Mouse (Mus musculus) hindbrain, embryonic 10.5 days (tissue): ENCODE data around the gene Olfr820. TPM values are rescaled to one million over a fixed set of nuclear protein-coding genes. Genes with fewer than 3 reads are reported as not detected.
"Not testable (repeated sequence)": the region's sequence is repeated elsewhere in the genome, so short reads cannot be mapped to it uniquely, and the experiment has no call there.

Source experiments
- DNase-seq: peaks from one replicate; pipeline ENCODE4 v3.0.0-alpha.2; 2017; ENCODE audit warnings: low spot score
- H3K27ac ChIP-seq: fragments of 300-500 bp; sonication (generic); 2 replicates; pipeline ENCODE4 v1.5.1; 2016; ENCODE audit warnings: mild to moderate bottlenecking, moderate library complexity
- H3K27me3 ChIP-seq: fragments of 300-500 bp; sonication (generic); 2 replicates; pipeline ENCODE4 v1.6.1; 2016; ENCODE audit warnings: mild to moderate bottlenecking; ENCODE audit not compliant: poor library complexity, insufficient read depth, severe bottlenecking
- H3K36me3 ChIP-seq: fragments of 300-500 bp; sonication (generic); 2 replicates; pipeline ENCODE4 v1.6.1; 2016; ENCODE audit warnings: mild to moderate bottlenecking, moderate library complexity
- H3K4me1 ChIP-seq: fragments of 300-500 bp; sonication (generic); replicated peaks from 2 replicates; pipeline ENCODE4 v1.6.1; 2016; ENCODE audit warnings: mild to moderate bottlenecking
- H3K4me3 ChIP-seq: fragments of 300-500 bp; sonication (generic); 2 replicates; pipeline ENCODE4 v1.5.1; 2016; ENCODE audit warnings: mild to moderate bottlenecking, moderate library complexity
- H3K9me3 ChIP-seq: fragments of 300-500 bp; sonication (generic); 2 replicates; pipeline ENCODE4 v1.6.1; 2016; ENCODE audit warnings: mild to moderate bottlenecking, moderate library complexity
- WGBS: fragments of 180-500 bp; shearing (Covaris S2); methylation state at CpG from one replicate; pipeline ENCODE4 v1.1.7; 2016; 5-methylcytosine and 5-hydroxymethylcytosine counted together
- polyA plus RNA-seq: library from polyadenylated mRNA; unstranded; fragments of >200 nt; fragmentation: Nextera tagmentation; extraction: Ambion mirVana; gene quantifications from 2 replicates; pipeline ENCODE4 v1.2.1, GENCODE M21; 2016

Gene Olfr820
- not detected in 2 replicates for polyA plus RNA-seq

- Histone ChIP-seq H3K9me3 (no peaks in the 10 kb centered on the region), H3K4me3 (no peak within 1 kb of the TSS), H3K27ac (no peak within 1 kb of the TSS), H3K36me3 (no peaks in the 10 kb centered on the region), H3K27me3 (no peaks in the 10 kb centered on the region), H3K4me1 (no peaks in the 10 kb centered on the region)
- no peak for DNase-seq
Observed at GRCm38 (mm10) chr10:130012321-130012720, at the start of gene Olfr820. Gene Olfr820 (plus strand): TSS chr10:130012621.

GRCm38 (mm10) chr10:129966232-129966631 lies 46.2 kb upstream of the Olfr820 start:
- H3K9me3 ChIP-seq, H3K4me1 ChIP-seq, H3K4me3 ChIP-seq, DNase-seq, H3K27me3 ChIP-seq, H3K36me3 ChIP-seq, H3K27ac ChIP-seq: not testable (repeated sequence)
- 98% methylated on average over 2 of the region's 3 CpGs for WGBS

- WGBS: 84% methylated on average over 2 of the region's 2 CpGs
- not testable (repeated sequence) for H3K9me3 ChIP-seq, H3K4me3 ChIP-seq, H3K36me3 ChIP-seq, DNase-seq, H3K27ac ChIP-seq, H3K27me3 ChIP-seq, H3K4me1 ChIP-seq
Observed at GRCm38 (mm10) chr10:129967166-129967565, 45.3 kb upstream of the Olfr820 start, which contains the start of gene Olfr819. Gene Olfr819 (minus strand): TSS chr10:129967266.

- not testable (repeated sequence) for H3K4me1 ChIP-seq, DNase-seq, H3K9me3 ChIP-seq, H3K27me3 ChIP-seq, H3K4me3 ChIP-seq, H3K36me3 ChIP-seq, H3K27ac ChIP-seq
- WGBS: no CpG with 5 or more reads among the region's 3 CpGs
Observed at GRCm38 (mm10) chr10:129972994-129973393, 39.4 kb upstream of the Olfr820 start.

- not testable (repeated sequence) for H3K9me3 ChIP-seq, H3K27ac ChIP-seq, DNase-seq, H3K36me3 ChIP-seq, H3K27me3 ChIP-seq, H3K4me3 ChIP-seq, H3K4me1 ChIP-seq
- WGBS: no CpG with 5 or more reads among the region's 2 CpGs
Observed at GRCm38 (mm10) chr10:129976040-129976439, 36.4 kb upstream of the Olfr820 start, which contains the start of gene Olfr247. Gene Olfr247 (minus strand): TSS chr10:129976140.

- not testable (repeated sequence) for H3K27ac ChIP-seq, H3K9me3 ChIP-seq, H3K4me3 ChIP-seq, H3K36me3 ChIP-seq, H3K4me1 ChIP-seq, H3K27me3 ChIP-seq, DNase-seq
- no CpG with 5 or more reads among the region's 3 CpGs for WGBS
Observed at GRCm38 (mm10) chr10:129981867-129982266, 30.6 kb upstream of the Olfr820 start.

GRCm38 (mm10) chr10:129984962-129985361 lies 27.5 kb upstream of the Olfr820 start, which contains the start of gene Gm10310:
Gene Gm10310 (minus strand): TSS chr10:129985062.
- no CpG with 5 or more reads among the region's 1 CpGs for WGBS
- H3K9me3 ChIP-seq, H3K27me3 ChIP-seq, H3K4me3 ChIP-seq, H3K27ac ChIP-seq, H3K4me1 ChIP-seq, H3K36me3 ChIP-seq, DNase-seq: not testable (repeated sequence)

- not testable (repeated sequence) for H3K36me3 ChIP-seq, H3K4me3 ChIP-seq, H3K27ac ChIP-seq, DNase-seq, H3K27me3 ChIP-seq, H3K4me1 ChIP-seq
- WGBS: 89% methylated on average over 4 of the region's 4 CpGs
- peaks cover 12% of the 10 kb centered on the region; the same call in 1 of the 2 replicates for H3K9me3 ChIP-seq
Observed at GRCm38 (mm10) chr10:130004104-130004503, 8.3 kb upstream of the Olfr820 start.

- H3K27ac ChIP-seq, DNase-seq, H3K4me1 ChIP-seq, H3K4me3 ChIP-seq, H3K36me3 ChIP-seq, H3K27me3 ChIP-seq: not testable (repeated sequence)
- peaks cover 12% of the 10 kb centered on the region; the same call in 1 of the 2 replicates for H3K9me3 ChIP-seq
- 90% methylated on average over 4 of the region's 4 CpGs for WGBS
Observed at GRCm38 (mm10) chr10:130005366-130005765, 7.1 kb upstream of the Olfr820 start.

GRCm38 (mm10) chr10:130030048-130030447 lies 17.6 kb downstream of the Olfr820 start, which contains the start of gene Olfr821:
Gene Olfr821 (plus strand): TSS chr10:130030348.
- no peaks in the 10 kb centered on the region for H3K36me3 ChIP-seq
- H3K9me3 ChIP-seq: no peaks in the 10 kb centered on the region
- H3K27me3 ChIP-seq: no peaks in the 10 kb centered on the region
- no peak within 1 kb of the TSS for H3K4me3 ChIP-seq
- DNase-seq: no peak
- H3K27ac ChIP-seq: no peak within 1 kb of the TSS
- no peaks in the 10 kb centered on the region for H3K4me1 ChIP-seq

GRCm38 (mm10) chr10:130037096-130037495 lies 24.7 kb downstream of the Olfr820 start:
- Histone ChIP-seq H3K27me3 (no peaks in the 10 kb centered on the region), H3K27ac (no peak overlapping the region), H3K4me1 (no peaks in the 10 kb centered on the region), H3K4me3 (no peak overlapping the region), H3K36me3 (no peaks in the 10 kb centered on the region), H3K9me3 (no peaks in the 10 kb centered on the region)
- no peak for DNase-seq
- WGBS: 65% methylated on average over 6 of the region's 6 CpGs

Other genes with a start within 250 kb of the Olfr820 start
- not detected in 2 replicates for gene Olfr808, start 247.1 kb upstream of the Olfr820 start, polyA plus RNA-seq
- gene Olfr809, start 238.0 kb upstream of the Olfr820 start, polyA plus RNA-seq: not detected in 2 replicates
- gene Olfr810, start 217.7 kb upstream of the Olfr820 start, polyA plus RNA-seq: not detected in 2 replicates
- gene Olfr811, start 208.2 kb upstream of the Olfr820 start, polyA plus RNA-seq: not detected in 2 replicates
- not detected in 2 replicates for gene Olfr812, start 166.5 kb upstream of the Olfr820 start, polyA plus RNA-seq
- gene Olfr813, start 157.3 kb upstream of the Olfr820 start, polyA plus RNA-seq: not detected in 2 replicates
- gene Olfr814, start 132.8 kb upstream of the Olfr820 start, polyA plus RNA-seq: not detected in 2 replicates
- not detected in 2 replicates for gene Olfr815, start 106.8 kb upstream of the Olfr820 start, polyA plus RNA-seq
- gene Olfr816, start 97.0 kb upstream of the Olfr820 start, polyA plus RNA-seq: not detected in 2 replicates
- not detected in 2 replicates for gene Olfr818, start 63.5 kb upstream of the Olfr820 start, polyA plus RNA-seq
- gene Olfr819, start 45.4 kb upstream of the Olfr820 start, polyA plus RNA-seq: not detected in 2 replicates
- not detected in 2 replicates for gene Olfr247, start 36.5 kb upstream of the Olfr820 start, polyA plus RNA-seq
- not detected in 2 replicates for gene Gm10310, start 27.6 kb upstream of the Olfr820 start, polyA plus RNA-seq
- not detected in 2 replicates for gene Olfr821, start 17.7 kb downstream of the Olfr820 start, polyA plus RNA-seq
- gene Olfr822, start 58.6 kb downstream of the Olfr820 start, polyA plus RNA-seq: not detected in 2 replicates
- gene Olfr823, start 102.8 kb downstream of the Olfr820 start, polyA plus RNA-seq: not detected in 2 replicates
- gene Olfr824, start 117.4 kb downstream of the Olfr820 start, polyA plus RNA-seq: not detected in 2 replicates
- not detected in 2 replicates for gene Olfr825, start 154.1 kb downstream of the Olfr820 start, polyA plus RNA-seq
- not detected in 2 replicates for gene Olfr826, start 171.6 kb downstream of the Olfr820 start, polyA plus RNA-seq
- 0.10 TPM in 1 of 2 replicates, not detected in the other for gene Olfr827, start 201.8 kb downstream of the Olfr820 start, polyA plus RNA-seq